Mouse (Mus musculus) megakaryocyte, embryonic 14.5 days (primary cell): ENCODE measurements around the gene Fdxr.

Experiments used
- FLI1 ChIP-seq: IDR thresholded peaks from 2 replicates; pipeline ENCODE4 v1.6.1; 2012; ENCODE audit warnings: low read length, inconsistent platforms, mixed read lengths
- GATA1 ChIP-seq: IDR thresholded peaks from 3 replicates; pipeline ENCODE4 v1.6.1; 2012; ENCODE audit warnings: mixed read lengths, low read length, inconsistent platforms, borderline replicate concordance

GRCm38 (mm10) chr11:115246386-115246785 lies 30.5 kb downstream of the Fdxr start:
- TF ChIP-seq GATA1 (no peak), FLI1 (no peak)
